Mouse (Mus musculus): ENCODE measurements around the gene P2ry6. TPM values are rescaled to one million over a fixed set of nuclear protein-coding genes. Genes with fewer than 3 reads are reported as not detected.

P2ry6 gene
- polyA plus RNA-seq, 1 experiment: 402 TPM

GRCm38 (mm10) chr7:100966014-100966413, 8.4 kb downstream of the P2ry6 start:
- no peak for TF ChIP-seq POLR2A (IDR thresholded peaks at IDR 0.05; ENCODE audit: borderline replicate concordance, low read depth, low read length)
- no peak for TF ChIP-seq CTCF (IDR thresholded peaks at IDR 0.05; ENCODE audit: low read depth, low read length)
- Histone ChIP-seq H3K4me1 (ENCODE audit: control insufficient read depth, insufficient read depth, low read length) (peaks cover 13% of the 10 kb centered on the region), H3K27ac (ENCODE audit: insufficient read depth, low read depth, low read length) (no peak overlapping the region), H3K4me3 (ENCODE audit: insufficient read depth, low read length) (no peak overlapping the region)

DNA sequence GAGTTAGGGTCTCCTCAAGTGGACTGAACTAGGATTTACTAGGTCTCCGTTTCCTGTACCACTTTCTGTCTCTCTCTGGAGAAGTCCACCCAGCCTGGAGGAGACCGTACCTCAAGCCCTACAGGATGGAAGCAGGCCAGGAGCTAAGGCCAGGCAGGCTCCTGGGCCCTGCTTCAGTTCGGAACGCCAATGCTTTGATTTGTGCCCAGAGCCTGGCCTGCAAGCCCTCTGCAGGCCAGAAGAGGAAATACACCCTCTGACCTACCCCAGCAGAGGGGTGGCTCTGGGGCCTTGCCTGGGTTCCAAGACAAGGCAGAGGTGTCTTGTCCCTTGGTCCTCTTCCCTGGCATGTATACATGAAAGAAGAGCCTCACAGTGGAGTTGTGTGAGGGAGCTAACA, 9.4 kb downstream of the P2ry6 start:
- no peak for TF ChIP-seq POLR2A (IDR thresholded peaks at IDR 0.05; ENCODE audit: borderline replicate concordance, low read depth, low read length)
- no peak for TF ChIP-seq CTCF (IDR thresholded peaks at IDR 0.05; ENCODE audit: low read depth, low read length)
- Histone ChIP-seq H3K4me1 (ENCODE audit: control insufficient read depth, insufficient read depth, low read length) (peaks cover 18% of the 10 kb centered on the region), H3K27ac (ENCODE audit: insufficient read depth, low read depth, low read length) (peak overlapping the region; percentile 96), H3K4me3 (ENCODE audit: insufficient read depth, low read length) (no peak overlapping the region)

- Histone ChIP-seq H3K4me1 (ENCODE audit: control insufficient read depth, insufficient read depth, low read length) (peaks cover 26% of the 10 kb centered on the region), H3K4me3 (ENCODE audit: insufficient read depth, low read length) (peak overlapping the region; percentile 75), H3K27ac (ENCODE audit: insufficient read depth, low read depth, low read length) (peak overlapping the region; percentile 96)
- no peak; the same call in 1 of the 2 replicates for TF ChIP-seq POLR2A (IDR thresholded peaks at IDR 0.05; ENCODE audit: borderline replicate concordance, low read depth, low read length)
These were observed 10.2 kb downstream of the P2ry6 start for GRCm38 (mm10) chr7:100964242-100964641.

DNA sequence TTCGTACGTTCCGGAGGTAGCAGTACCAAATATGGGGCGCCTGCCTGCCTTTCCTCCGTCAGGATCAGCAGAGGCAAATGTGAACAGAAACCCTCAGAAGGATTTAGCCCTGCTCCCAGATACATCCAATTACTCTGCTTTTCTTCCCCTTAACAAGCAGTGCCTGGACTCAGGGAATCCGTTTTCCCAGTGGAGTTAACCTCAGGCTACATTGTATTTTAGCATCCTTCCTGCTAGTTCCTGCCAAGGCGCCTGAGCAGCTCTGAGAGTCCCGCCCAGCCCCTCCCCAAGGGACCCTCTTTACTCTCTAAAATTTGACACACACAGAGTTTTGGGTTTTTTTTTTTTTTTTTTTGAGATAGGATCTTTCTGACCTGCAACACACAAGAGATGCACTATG, 11.1 kb downstream of the P2ry6 start:
- H3K4me3 ChIP-seq (ENCODE audit: insufficient read depth, low read length): peak overlapping the region; percentile 75
- H3K27ac ChIP-seq (ENCODE audit: insufficient read depth, low read depth, low read length): peak overlapping the region; percentile 96
- TF ChIP-seq CTCF (IDR thresholded peaks at IDR 0.05; ENCODE audit: low read depth, low read length): no peak
- TF ChIP-seq POLR2A (IDR thresholded peaks at IDR 0.05; ENCODE audit: borderline replicate concordance, low read depth, low read length): no peak
- H3K4me1 ChIP-seq (ENCODE audit: control insufficient read depth, insufficient read depth, low read length): peaks cover 27% of the 10 kb centered on the region

GRCm38 (mm10) chr7:100961146-100961545, 13.3 kb downstream of the P2ry6 start:
- Histone ChIP-seq H3K4me1 (ENCODE audit: control insufficient read depth, insufficient read depth, low read length) (peaks cover 27% of the 10 kb centered on the region), H3K4me3 (ENCODE audit: insufficient read depth, low read length) (peak overlapping the region; percentile 61), H3K27ac (ENCODE audit: insufficient read depth, low read depth, low read length) (peak overlapping the region; percentile 97)
- TF ChIP-seq CTCF (IDR thresholded peaks at IDR 0.05; ENCODE audit: low read depth, low read length) (0 out of 2 replicates have a peak, but pooled peaks have one; percentile 5), POLR2A (IDR thresholded peaks at IDR 0.05; ENCODE audit: borderline replicate concordance, low read depth, low read length) (no peak)

- no peak for TF ChIP-seq POLR2A (IDR thresholded peaks at IDR 0.05; ENCODE audit: borderline replicate concordance, low read depth, low read length)
- Histone ChIP-seq H3K4me3 (ENCODE audit: insufficient read depth, low read length) (peak overlapping the region; percentile 61), H3K4me1 (ENCODE audit: control insufficient read depth, insufficient read depth, low read length) (peaks cover 32% of the 10 kb centered on the region), H3K27ac (ENCODE audit: insufficient read depth, low read depth, low read length) (peak overlapping the region; percentile 97)
These were observed 14.0 kb downstream of the P2ry6 start for GRCm38 (mm10) chr7:100960462-100960861.

GRCm38 (mm10) chr7:100958426-100958825, 16.0 kb downstream of the P2ry6 start:
- H3K4me1 ChIP-seq (ENCODE audit: control insufficient read depth, insufficient read depth, low read length): peaks cover 33% of the 10 kb centered on the region
- H3K4me3 ChIP-seq (ENCODE audit: insufficient read depth, low read length): no peak overlapping the region
- TF ChIP-seq CTCF (IDR thresholded peaks at IDR 0.05; ENCODE audit: low read depth, low read length) (no peak), POLR2A (IDR thresholded peaks at IDR 0.05; ENCODE audit: borderline replicate concordance, low read depth, low read length) (no peak)
- no peak overlapping the region for H3K27ac ChIP-seq (ENCODE audit: insufficient read depth, low read depth, low read length)

- peak overlapping the region; percentile 2; the same call in 1 of the 2 replicates for H3K4me3 ChIP-seq (ENCODE audit: insufficient read depth, low read length)
- peak overlapping the region; percentile 97 for H3K27ac ChIP-seq (ENCODE audit: insufficient read depth, low read depth, low read length)
- H3K4me1 ChIP-seq (ENCODE audit: control insufficient read depth, insufficient read depth, low read length): peaks cover 60% of the 10 kb centered on the region
- no peak for TF ChIP-seq CTCF (IDR thresholded peaks at IDR 0.05; ENCODE audit: low read depth, low read length)
- TF ChIP-seq POLR2A (IDR thresholded peaks at IDR 0.05; ENCODE audit: borderline replicate concordance, low read depth, low read length): no peak
These were observed 21.8 kb downstream of the P2ry6 start for GRCm38 (mm10) chr7:100952686-100953085.

GRCm38 (mm10) chr7:100951903-100952302, 22.5 kb downstream of the P2ry6 start:
- no peak for TF ChIP-seq POLR2A (IDR thresholded peaks at IDR 0.05; ENCODE audit: borderline replicate concordance, low read depth, low read length)
- no peak for TF ChIP-seq CTCF (IDR thresholded peaks at IDR 0.05; ENCODE audit: low read depth, low read length)
- peaks cover 68% of the 10 kb centered on the region for H3K4me1 ChIP-seq (ENCODE audit: control insufficient read depth, insufficient read depth, low read length)

GRCm38 (mm10) chr7:100950481-100951010, 23.9 kb downstream of the P2ry6 start:
- TF ChIP-seq POLR2A (IDR thresholded peaks at IDR 0.05; ENCODE audit: borderline replicate concordance, low read depth, low read length) (no peak), CTCF (IDR thresholded peaks at IDR 0.05; ENCODE audit: low read depth, low read length) (no peak)
- peak overlapping the region; percentile 99 for H3K27ac ChIP-seq (ENCODE audit: insufficient read depth, low read depth, low read length)
- H3K4me1 ChIP-seq (ENCODE audit: control insufficient read depth, insufficient read depth, low read length): peaks cover 75% of the 10 kb centered on the region
- no peak overlapping the region for H3K4me3 ChIP-seq (ENCODE audit: insufficient read depth, low read length)

More at GRCm38 (mm10) chr7:100951903-100952302, 22.5 kb downstream of the P2ry6 start:
- no peak overlapping the region for H3K4me3 ChIP-seq (ENCODE audit: insufficient read depth, low read length)
- peak overlapping the region; percentile 97 for H3K27ac ChIP-seq (ENCODE audit: insufficient read depth, low read depth, low read length)

Measured in bone marrow macrophage, adult 2 months (primary cell).